Mouse (Mus musculus) E14TG2a.4 (cell line): ENCODE measurements around the gene Gm17359.
A peak's percentile ranks its signal among the peaks of the same experiment; 100 is the strongest.

Source experiments
- CTCF ChIP-seq: conservative IDR thresholded peaks from 2 replicates; pipeline ENCODE4 v1.5.1; 2014; ENCODE audit warnings: low read length
- NANOG ChIP-seq: IDR thresholded peaks from 2 replicates; pipeline ENCODE4 v1.6.1; 2014; ENCODE audit warnings: borderline replicate concordance, low read length, mixed read lengths
- POU5F1 ChIP-seq: IDR thresholded peaks from 2 replicates; pipeline ENCODE4 v1.6.1; 2014; ENCODE audit warnings: low read length, borderline replicate concordance

GRCm38 (mm10) chr3:79434985-79435384 lies 98.5 kb downstream of the Gm17359 start:
- no peak for TF ChIP-seq CTCF
- peak; percentile 93 for TF ChIP-seq NANOG
- TF ChIP-seq POU5F1, result peak; percentile 81; the same call in 1 of the 2 replicates
